Mouse (Mus musculus): ENCODE measurements around the gene Poldip2. TPM values are rescaled to one million over a fixed set of nuclear protein-coding genes. Genes with fewer than 3 reads are reported as not detected.

The Poldip2 gene
- polyA plus RNA-seq (2012; rRNA removed): 20.2 and 26.0 TPM in 2 replicates

DNA sequence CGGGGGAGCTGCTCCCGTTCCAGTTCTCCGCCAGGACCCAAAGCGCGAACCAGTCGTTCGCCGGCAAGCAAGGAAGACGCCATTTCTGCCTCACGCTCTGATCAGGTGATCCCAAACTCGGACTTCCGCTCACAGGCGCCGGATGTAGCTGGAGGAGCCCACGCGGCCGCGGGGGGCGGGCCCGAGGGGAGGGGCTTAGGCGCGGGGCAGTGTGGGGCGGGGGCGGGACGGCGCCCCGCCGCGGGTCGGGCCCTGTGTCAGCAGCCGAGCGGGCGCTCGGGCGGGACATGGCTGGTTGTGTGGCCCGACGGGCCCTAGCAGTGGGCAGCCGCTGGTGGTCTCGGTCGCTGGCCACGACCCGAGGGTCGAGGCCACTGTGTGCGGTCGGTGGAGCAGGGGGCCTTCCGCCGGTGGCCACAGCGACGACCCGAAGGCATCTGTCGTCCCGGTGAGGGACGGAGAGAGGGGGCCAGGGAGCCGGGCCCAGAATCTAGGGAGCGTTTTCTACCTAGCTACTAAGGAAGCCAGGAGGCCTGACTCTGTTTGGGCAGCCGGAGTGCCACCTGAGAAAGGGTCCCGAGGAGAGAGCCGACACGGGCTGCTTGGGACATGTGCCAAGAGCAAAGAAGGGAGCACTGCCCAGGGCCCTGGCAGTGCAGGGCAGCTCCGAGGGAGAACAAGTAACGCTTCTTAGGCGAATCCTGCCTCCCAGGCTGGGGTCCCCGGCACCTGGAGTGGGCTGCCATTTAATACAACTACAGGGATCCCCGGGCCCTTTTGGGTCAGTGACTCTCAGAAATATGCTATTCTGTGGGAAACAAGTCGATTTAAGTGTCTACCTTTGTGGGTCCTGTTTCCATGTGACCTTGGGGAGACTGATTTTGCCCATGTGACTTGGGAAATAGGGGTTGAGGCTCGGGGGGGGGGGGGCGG is at the start of gene Poldip2, which contains the start of gene Tmem199:
Gene Poldip2, plus strand, starts transcription at position 169 of the 933 bp plus-strand sequence.
Gene Tmem199, minus strand, starts transcription at position 148 of the 933 bp plus-strand sequence.

DNA sequence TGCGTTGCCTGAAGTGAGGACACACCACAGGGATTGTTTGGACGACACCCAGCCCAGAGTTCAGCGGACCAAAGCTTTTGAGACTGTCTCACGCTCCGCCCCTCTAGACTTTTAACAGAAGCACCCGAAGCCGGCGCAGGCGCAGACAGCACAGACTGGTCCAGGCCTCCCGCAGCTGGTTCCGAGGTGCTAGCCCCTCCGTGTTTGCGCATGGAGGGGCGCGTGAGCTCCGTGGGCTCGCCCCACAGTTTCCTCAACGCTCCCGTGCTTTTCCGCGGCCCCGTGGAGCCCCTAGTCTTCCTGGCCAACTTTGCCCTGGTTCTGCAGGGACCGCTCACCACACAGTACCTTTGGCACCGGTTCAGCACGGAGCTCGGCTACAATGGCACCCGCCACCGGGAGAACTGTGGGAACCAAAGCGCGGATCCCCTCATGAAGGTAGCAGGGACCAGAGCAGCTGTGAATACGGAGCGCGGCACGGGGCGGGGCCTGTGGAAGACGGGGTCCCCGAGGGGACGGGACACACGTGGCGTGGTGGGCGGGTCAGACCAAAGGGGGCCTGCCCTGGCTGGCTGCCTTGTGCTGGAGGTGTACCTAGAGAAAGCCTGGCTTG is 46.3 kb upstream of the Poldip2 start, which contains the start of gene Slc46a1:
Gene Slc46a1, plus strand, starts transcription at position 130 of the 613 bp plus-strand sequence.

DNA sequence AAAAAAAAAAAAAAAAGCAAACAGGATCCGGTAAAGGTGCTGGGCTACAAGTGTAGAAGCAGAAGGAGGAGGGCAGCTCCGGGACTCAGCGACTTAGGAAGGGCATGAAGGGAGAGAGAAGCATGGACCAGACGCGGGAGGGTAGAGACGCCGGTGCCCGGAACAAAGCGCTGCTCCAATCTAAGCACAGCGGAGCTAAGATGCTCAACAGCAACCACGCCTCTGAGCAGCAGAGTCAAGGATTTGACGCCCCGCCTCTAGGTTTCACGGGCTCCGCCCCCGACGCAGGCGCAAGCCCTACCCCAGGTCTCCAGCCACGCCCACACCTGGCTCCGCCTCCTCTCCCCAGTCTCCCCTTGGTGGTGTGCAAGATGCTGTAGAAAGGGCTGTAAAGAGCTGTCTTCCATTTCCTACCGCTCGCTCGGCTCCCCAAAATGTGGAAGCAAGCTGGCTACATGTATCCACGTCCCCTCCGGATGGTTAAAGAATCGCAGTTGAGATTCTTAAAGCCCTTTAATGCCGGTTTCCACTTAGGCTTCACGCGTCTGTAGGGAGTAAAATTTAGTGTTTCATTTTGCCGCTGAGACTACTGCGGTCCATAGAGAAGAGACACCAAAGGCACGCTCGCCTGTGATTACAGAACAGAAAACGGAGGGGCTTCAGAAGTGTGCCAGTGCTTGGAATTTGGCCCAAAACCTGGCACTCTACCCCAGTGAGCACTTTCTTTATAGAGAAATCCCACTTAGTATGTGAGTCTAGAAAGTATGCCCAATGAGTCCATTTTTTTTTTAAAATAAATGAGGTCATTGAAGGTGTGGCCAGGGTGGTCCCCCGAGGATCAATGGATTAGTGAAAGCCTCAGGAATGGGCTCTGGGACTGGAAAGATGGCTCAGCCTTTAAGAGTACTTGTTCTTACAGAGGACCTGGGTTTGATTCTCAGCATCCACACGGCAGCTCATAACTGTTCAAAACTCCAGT is 14.2 kb upstream of the Poldip2 start, which contains the start of gene Sarm1:
Gene Sarm1, minus strand, starts transcription at position 211 of the 979 bp plus-strand sequence.

DNA sequence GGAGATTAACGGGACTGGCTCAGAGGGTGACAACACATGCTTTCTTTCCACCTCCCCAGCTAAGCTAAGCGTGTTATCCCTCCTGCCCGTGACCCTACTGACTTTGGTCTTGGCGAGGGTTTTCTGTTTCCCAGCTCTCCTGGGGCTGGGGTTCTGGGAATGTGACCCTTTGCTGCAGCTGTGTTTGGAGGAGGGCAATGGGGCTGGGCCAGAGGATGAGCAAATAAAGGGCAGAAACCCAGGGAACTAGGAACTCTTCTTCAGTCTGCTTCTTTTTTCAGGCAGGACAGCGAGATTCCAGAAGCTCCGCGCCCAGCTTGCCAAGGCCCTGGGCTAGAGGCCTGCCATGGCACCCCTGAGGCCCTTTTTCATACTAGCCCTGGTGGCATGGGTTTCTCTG is 13.0 kb upstream of the Poldip2 start, which contains the start of gene Vtn:
Gene Vtn, plus strand, starts transcription at position 88 of the 400 bp plus-strand sequence.

DNA sequence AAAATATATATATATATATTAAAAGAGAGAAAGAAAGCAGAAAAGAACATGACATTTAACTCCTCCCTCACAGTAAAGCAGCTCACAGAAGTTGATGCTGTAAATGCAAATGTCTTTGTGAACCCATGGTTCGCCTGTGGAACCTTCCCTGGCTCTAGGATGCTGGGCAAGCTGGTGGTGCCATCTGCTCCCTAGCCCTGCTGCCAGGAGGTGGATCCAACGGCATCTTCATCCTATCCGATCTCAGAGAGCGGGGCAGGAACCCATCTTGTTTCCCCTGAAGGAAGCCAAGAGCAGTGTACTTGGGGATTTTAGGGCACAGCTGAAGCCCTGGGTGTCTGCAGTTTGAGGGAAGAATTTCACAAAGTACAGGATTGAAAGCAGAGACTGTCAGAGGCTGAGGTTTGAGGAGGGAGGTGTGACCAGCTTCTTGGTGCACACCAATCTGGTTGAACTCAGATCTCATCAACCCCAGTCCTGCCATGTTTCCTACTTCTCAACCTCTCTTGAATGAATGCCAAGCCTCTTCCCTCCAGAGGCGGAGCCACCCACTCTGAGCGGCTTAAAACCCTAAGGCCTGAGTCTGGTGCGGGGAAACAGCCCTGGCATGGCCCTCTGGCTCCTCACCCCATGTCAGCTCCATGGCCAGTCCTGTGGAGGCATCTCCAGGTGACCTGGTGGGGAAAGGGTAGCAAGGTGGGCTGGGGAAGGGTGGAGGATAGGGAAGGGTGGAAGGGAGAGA is 8.9 kb upstream of the Poldip2 start, which contains the start of gene Sebox:
Gene Sebox, plus strand, starts transcription at position 539 of the 742 bp plus-strand sequence.

DNA sequence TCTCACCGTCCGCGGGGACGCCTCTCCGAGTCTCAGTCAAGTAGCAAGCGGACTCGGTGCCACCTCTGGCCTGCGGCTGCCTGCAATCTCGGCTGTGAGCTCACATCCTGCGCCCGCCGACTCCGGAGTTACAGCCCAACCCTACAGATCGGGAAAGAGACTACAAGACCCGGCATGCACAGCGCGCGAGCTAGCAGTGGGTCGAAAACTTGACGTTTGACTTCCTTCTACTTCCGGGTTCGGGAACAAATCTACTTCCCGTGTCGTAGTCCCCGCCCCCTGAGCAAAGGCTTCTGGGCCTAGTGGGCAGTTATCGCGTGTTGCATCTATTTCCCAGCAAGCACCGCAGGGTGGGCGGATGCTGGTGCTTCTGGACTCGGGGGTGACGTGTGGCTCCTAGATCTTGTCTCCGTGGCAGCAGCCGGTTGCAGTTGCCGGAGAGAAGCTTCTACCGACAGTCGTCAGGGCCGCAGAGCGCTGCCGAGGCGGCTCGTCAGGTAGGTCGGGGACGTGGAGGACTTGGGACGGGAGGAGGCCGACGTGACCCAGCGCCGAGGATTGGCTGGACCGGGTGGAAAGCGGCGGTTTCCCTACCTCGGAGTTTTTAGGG is 24.2 kb downstream of the Poldip2 start, which contains the start of the genes Tnfaip1 and Ift20:
Gene Tnfaip1, minus strand, starts transcription at position 253 of the 610 bp plus-strand sequence.
Gene Ift20, plus strand, starts transcription at position 282 of the 610 bp plus-strand sequence.

DNA sequence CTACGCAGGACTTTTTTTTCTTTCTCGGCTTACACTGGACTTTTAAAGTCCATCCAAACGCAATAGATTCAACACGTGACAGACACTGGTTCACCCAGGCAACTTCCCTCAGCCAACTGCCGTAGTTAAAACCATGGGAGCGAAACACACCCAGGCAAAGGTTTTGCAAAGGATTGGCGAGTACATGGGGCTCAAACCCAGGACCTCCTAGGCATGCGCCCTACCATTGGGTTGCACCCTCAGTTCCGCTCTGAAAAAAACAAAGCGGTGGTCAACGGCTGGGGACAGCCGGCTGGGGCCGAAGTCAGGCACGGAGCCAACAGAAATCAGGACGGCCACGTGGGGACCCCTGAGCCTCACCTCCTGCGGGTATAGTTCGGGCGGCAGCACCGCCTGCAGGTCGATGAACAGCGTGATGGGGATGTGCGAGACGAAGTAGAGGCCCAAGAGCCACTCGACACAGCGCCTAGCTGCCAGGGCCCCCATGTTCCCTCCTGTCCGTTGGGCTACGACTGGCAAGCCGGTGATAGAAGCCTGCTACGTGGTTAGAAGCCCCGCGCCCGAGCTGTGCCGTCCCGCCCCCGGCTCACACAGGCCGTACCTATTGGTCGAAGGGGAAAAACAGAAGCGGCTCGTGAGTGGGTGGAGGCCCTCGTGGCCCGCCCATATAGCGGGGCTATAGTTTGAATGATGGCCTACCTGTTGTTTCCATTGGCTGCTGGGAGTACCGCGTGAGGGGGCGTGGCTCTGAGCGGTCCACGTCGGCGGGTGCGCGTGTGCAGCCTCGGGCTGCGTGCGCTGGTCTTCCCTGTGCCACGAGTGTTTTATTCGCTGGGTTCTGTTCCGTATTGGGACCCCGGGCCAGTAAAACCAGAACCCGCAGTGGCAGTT is 38.4 kb downstream of the Poldip2 start, which contains the start of gene Tmem97:
Gene Tmem97, minus strand, starts transcription at position 610 of the 891 bp plus-strand sequence.

Other genes starting within 250 kb of the Poldip2 start
- 0.06 TPM in 2 replicates for gene BC030499, start 221.4 kb upstream of the Poldip2 start, polyA plus RNA-seq (2012; rRNA removed)
- 2.4 and 4.1 TPM in 2 replicates for gene Spag5, start 210.7 kb upstream of the Poldip2 start, polyA plus RNA-seq (2012; rRNA removed)
- 5.7 and 6.7 TPM in 2 replicates for gene Aldoc, start 189.2 kb upstream of the Poldip2 start, polyA plus RNA-seq (2012; rRNA removed)
- gene Pigs, start 183.8 kb upstream of the Poldip2 start, polyA plus RNA-seq (2012; rRNA removed): 35.8 and 40.6 TPM in 2 replicates
- gene Unc119, start 168.7 kb upstream of the Poldip2 start, polyA plus RNA-seq (2012; rRNA removed): 13.9 and 17.0 TPM in 2 replicates
- gene Foxn1, start 125.6 kb upstream of the Poldip2 start, polyA plus RNA-seq (2012; rRNA removed): 1.5 and 1.9 TPM in 2 replicates
- gene Slc13a2, start 90.0 kb upstream of the Poldip2 start, polyA plus RNA-seq (2012; rRNA removed): 0.03 TPM in 2 replicates
- gene Slc46a1, start 46.5 kb upstream of the Poldip2 start, polyA plus RNA-seq (2012; rRNA removed): 11.8 and 16.8 TPM in 2 replicates
- gene Sarm1, start 14.4 kb upstream of the Poldip2 start, polyA plus RNA-seq (2012; rRNA removed): 0.52 and 0.53 TPM in 2 replicates
- 8.3 and 11.7 TPM in 2 replicates for gene Vtn, start 13.1 kb upstream of the Poldip2 start, polyA plus RNA-seq (2012; rRNA removed)
- gene Sebox, start 8.7 kb upstream of the Poldip2 start, polyA plus RNA-seq (2012; rRNA removed): 0.12 TPM in 1 of 2 replicates, not detected in the other
- gene Tmem199, start within 50 bp of the Poldip2 start, polyA plus RNA-seq (2012; rRNA removed): 2.5 and 3.6 TPM in 2 replicates
- gene Tnfaip1, start 24.1 kb downstream of the Poldip2 start, polyA plus RNA-seq (2012; rRNA removed): 13.3 and 15.2 TPM in 2 replicates
- gene Ift20, start 24.2 kb downstream of the Poldip2 start, polyA plus RNA-seq (2012; rRNA removed): 53.2 and 57.5 TPM in 2 replicates
- 21.2 and 26.4 TPM in 2 replicates for gene Tmem97, start 38.6 kb downstream of the Poldip2 start, polyA plus RNA-seq (2012; rRNA removed)
- 6.6 and 7.6 TPM in 2 replicates for gene Nlk, start 185.2 kb downstream of the Poldip2 start, polyA plus RNA-seq (2012; rRNA removed)
- gene Ccnq, start 239.5 kb downstream of the Poldip2 start, polyA plus RNA-seq (2012; rRNA removed): 21.8 and 27.0 TPM in 2 replicates

Measured in stomach, adult 2 months (tissue).